Mouse (Mus musculus) myocyte (in vitro differentiated cells): ENCODE results near the gene Wdr82.

Experiments used
- CEBPB ChIP-seq: IDR thresholded peaks from 2 replicates; pipeline ENCODE4 v1.6.1; 2011; ENCODE audit warnings: mild to moderate bottlenecking, moderate library complexity; ENCODE audit not compliant: poor library complexity, insufficient read depth, severe bottlenecking
- MYOD1 ChIP-seq, 3 experiments: IDR thresholded peaks; one replicate each; pipeline ENCODE4 v1.6.1; 2011; ENCODE audit warnings: control low read depth in 2 of 3, low read depth in 2 of 3, mild to moderate bottlenecking in 2 of 3, moderate library complexity in 1 of 3; ENCODE audit not compliant: insufficient read length in 2 of 3, control insufficient read depth in 1 of 3
- MYOG ChIP-seq, 3 experiments: IDR thresholded peaks; one replicate each; pipeline ENCODE4 v1.6.1; 2011; ENCODE audit warnings: control low read depth in 2 of 3, low read depth in 2 of 3, mild to moderate bottlenecking in 2 of 3; ENCODE audit not compliant: insufficient read length in 2 of 3, control insufficient read depth in 1 of 3, insufficient read depth in 1 of 3
- POLR2A ChIP-seq: IDR thresholded peaks from one replicate; pipeline ENCODE4 v1.6.1; 2011; ENCODE audit warnings: low read depth, mild to moderate bottlenecking, control low read depth, moderate library complexity; ENCODE audit not compliant: insufficient read length
- USF1 ChIP-seq: IDR thresholded peaks from one replicate; pipeline ENCODE4 v1.6.1; 2011; ENCODE audit warnings: low read depth, mild to moderate bottlenecking, control low read depth, moderate library complexity

DNA sequence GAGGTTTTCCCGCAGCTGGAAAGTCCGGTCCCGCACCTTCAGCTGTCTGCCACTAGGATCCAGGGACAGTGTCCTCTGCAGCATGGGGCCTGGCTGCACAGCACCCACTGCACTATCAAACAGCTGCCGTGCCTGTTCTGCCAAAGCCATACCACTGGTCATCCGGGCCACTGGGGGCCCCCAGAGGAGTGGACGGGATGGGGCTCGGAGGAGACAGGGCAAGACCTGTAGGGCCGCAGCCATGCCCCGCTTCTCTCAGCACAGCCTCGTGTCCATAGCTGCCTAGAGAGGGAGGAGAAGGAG, 13.2 kb upstream of the Wdr82 start:
- TF ChIP-seq MYOG (IDR thresholded peaks at IDR 0.05; ENCODE audit: control insufficient read depth in 1 of 3, insufficient read depth in 1 of 3, insufficient read length in 2 of 3, low read depth in 2 of 3) (no peak), POLR2A (no peak), MYOD1 (IDR thresholded peaks at IDR 0.05; ENCODE audit: control insufficient read depth in 1 of 3, insufficient read length in 2 of 3, low read depth in 2 of 3) (no peak), USF1 (no peak), CEBPB (no peak)
